Mouse (Mus musculus) thymus, adult 2 months (tissue): Measurements from ENCODE around the gene Supt4a. TPM values are rescaled to one million over a fixed set of nuclear protein-coding genes. Genes with fewer than 3 reads are reported as not detected.
A peak's percentile ranks its signal among the peaks of the same experiment; 100 is the strongest.

Experiments used
- DNase-seq: peaks from one replicate; pipeline ENCODE4 v3.0.0; 2021
- H3K27ac ChIP-seq: fragments of 200-500 bp; 2 replicates; pipeline ENCODE4 v1.5.1; 2012; ENCODE audit warnings: low read length, control low read depth; ENCODE audit not compliant: control insufficient read depth, insufficient read depth
- H3K27me3 ChIP-seq: fragments of 200-500 bp; 2 replicates; pipeline ENCODE4 v1.6.1; 2012; ENCODE audit warnings: mild to moderate bottlenecking, low read length, moderate library complexity, mixed read lengths; ENCODE audit not compliant: control insufficient read depth, insufficient read depth
- H3K36me3 ChIP-seq: fragments of 200-500 bp; 2 replicates; pipeline ENCODE4 v1.6.1; 2012; ENCODE audit warnings: mild to moderate bottlenecking, low read length, moderate library complexity; ENCODE audit not compliant: control insufficient read depth, insufficient read depth
- H3K4me1 ChIP-seq: fragments of 200-500 bp; replicated peaks from 2 replicates; pipeline ENCODE4 v1.6.1; 2012; ENCODE audit warnings: low read length; ENCODE audit not compliant: control insufficient read depth, insufficient read depth
- H3K4me3 ChIP-seq: fragments of 200-500 bp; 2 replicates; pipeline ENCODE4 v1.5.1; 2012; ENCODE audit warnings: mild to moderate bottlenecking, low read length, control low read depth, moderate library complexity; ENCODE audit not compliant: control insufficient read depth, insufficient read depth
- CTCF ChIP-seq: fragments of 200-500 bp; IDR thresholded peaks from 2 replicates; pipeline ENCODE4 v1.5.1; 2012; ENCODE audit warnings: mild to moderate bottlenecking, control low read depth, low read length, moderate library complexity, borderline replicate concordance; ENCODE audit not compliant: control insufficient read depth, poor library complexity, insufficient read depth; ENCODE audit errors: extremely low read depth
- POLR2A ChIP-seq: fragments of 200-500 bp; IDR thresholded peaks from 2 replicates; pipeline ENCODE4 v1.6.1; 2012; ENCODE audit warnings: mild to moderate bottlenecking, low read length, control low read depth, moderate library complexity; ENCODE audit not compliant: control insufficient read depth, poor library complexity, insufficient read depth; ENCODE audit errors: extremely low read depth
- WGBS: fragments of 180-500 bp; shearing (Covaris S2); methylation state at CpG from one replicate; pipeline ENCODE4 v1.1.7; 2018; 5-methylcytosine and 5-hydroxymethylcytosine counted together
- polyA plus RNA-seq: library from polyadenylated mRNA; depleted of rRNA; stranded (reverse); fragments of >200 nt; gene quantifications from 2 replicates; pipeline ENCODE4 v1.2.3, GENCODE M21; 2012

The Supt4a gene
- polyA plus RNA-seq, 1 experiment = 215 TPM

DNA sequence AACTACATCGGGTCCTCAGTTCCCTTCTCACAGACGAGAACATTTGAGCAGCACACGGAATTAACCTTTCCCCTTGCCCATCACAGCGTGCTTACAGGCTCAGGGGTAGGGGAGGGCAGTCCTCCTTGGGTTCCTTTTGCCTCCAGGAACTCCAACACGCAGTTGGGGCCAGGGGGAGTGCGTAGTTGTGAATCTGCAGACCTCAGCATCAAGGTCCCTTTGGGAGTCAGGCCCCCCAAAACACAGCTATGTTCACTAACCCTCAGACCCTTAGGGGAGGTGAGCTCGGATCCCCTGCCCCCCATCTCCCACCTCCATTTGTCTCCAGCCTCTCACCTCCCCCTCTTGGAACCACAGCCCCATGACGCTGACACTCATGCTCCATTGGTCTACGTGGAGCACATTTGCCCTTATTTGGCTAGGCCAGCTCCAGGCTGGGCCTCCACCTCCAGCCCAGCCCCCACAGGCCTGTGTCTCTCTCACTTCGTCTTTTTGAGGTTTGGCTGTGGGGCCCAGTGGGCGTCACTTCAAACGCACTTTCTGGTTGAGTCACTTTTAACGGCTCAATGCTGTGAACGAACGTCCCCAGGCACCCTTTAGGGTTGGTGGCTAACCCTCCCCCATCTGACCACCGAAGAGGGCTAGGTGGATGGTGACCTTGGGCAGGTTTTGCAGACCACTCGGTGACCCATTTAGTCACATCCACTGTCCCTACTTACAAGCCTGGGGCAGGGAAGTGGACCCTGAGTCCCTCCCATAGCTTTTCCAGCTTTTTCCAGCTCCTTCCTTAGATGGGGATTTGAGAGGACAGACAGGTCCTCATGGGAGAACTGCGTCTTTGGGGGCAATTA lies 12.1 kb downstream of the Supt4a start:
- peaks cover 4% of the 10 kb centered on the region; the same call in 1 of the 2 replicates for H3K36me3 ChIP-seq
- 1% methylated on average over 18 of the region's 18 CpGs for WGBS
- TF ChIP-seq POLR2A = peak; percentile 63
- TF ChIP-seq CTCF = peak; percentile 55; the same call in 1 of the 2 replicates
- H3K27me3 ChIP-seq = no peaks in the 10 kb centered on the region
- H3K27ac ChIP-seq = peak overlapping the region; percentile 100
- peaks cover 66% of the 10 kb centered on the region for H3K4me1 ChIP-seq
- peak; percentile 91 for DNase-seq
- peak overlapping the region; percentile 51 for H3K4me3 ChIP-seq

DNA sequence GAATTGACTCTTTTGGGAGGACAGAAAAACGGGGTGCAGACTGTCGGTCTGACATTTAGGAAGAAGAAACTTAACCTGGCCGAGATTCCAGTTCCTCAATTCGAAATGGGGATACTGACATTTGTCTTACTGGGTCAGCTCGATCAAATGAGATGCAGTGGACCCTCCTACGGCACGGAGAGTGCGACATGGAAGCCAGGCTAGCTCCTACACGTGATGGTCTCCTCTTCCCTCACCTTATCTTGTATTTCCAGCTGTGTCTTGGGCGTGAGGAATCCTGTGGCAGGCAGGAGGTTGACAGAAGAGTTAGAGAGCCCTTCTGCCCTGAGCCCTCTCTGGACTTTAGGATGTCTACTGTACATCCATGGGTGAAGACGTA lies 12.7 kb downstream of the Supt4a start:
- H3K4me3 ChIP-seq = peak overlapping the region; percentile 51
- TF ChIP-seq CTCF (no peak), POLR2A (no peak)
- WGBS = 7% methylated on average over 11 of the region's 11 CpGs
- peak overlapping the region; percentile 100 for H3K27ac ChIP-seq
- peaks cover 60% of the 10 kb centered on the region for H3K4me1 ChIP-seq
- no peaks in the 10 kb centered on the region for H3K27me3 ChIP-seq
- DNase-seq = no peak
- H3K36me3 ChIP-seq = no peaks in the 10 kb centered on the region

DNA sequence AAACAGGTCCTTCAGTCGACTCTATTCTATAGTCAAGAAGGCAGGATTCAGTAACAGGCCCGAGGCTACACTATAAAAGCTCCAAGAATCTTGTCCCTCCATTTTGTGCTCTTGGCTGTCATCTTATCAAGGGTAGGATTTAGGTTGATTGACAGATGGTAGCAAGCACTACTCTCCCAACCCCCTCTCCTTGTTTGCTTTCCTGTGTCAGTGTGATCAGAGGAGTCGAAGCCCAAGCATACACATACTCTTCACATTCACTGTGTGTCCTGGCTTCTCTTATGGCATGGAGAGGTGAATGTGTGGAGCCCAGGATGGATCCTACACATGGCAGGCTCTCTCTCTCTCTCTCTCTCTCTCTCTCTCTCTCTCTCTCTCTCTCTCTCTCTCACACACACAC lies 13.2 kb downstream of the Supt4a start:
- WGBS = 8% methylated on average over 3 of the region's 3 CpGs
- no peaks in the 10 kb centered on the region for H3K27me3 ChIP-seq
- H3K4me1 ChIP-seq = peaks cover 55% of the 10 kb centered on the region
- TF ChIP-seq POLR2A (no peak), CTCF (no peak)
- H3K27ac ChIP-seq = peak overlapping the region; percentile 100
- DNase-seq = peak; percentile 70
- peak overlapping the region; percentile 61; the same call in 1 of the 2 replicates for H3K4me3 ChIP-seq
- H3K36me3 ChIP-seq = no peaks in the 10 kb centered on the region

DNA sequence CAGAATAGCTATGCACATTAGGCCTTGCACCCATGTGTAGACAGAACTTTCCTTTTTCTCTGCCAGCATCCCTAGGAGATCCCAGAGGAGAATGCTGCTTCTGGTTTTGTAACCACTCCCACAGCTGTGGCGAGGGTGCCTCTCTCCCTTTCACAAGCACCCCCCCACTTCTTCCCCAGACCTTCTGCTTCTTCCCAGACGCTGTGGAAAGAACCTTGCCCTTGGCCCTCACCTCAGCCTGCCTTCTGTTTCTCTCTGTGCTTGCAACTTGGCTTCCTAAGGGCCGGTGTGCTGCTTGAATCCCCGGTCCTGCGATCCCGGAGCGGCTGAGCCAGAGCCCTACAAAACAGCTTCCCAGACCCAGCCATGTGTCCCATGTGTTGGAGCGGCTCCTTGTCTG lies 13.7 kb downstream of the Supt4a start:
- Histone ChIP-seq H3K4me3 (peak overlapping the region; percentile 61), H3K27ac (peak overlapping the region; percentile 100), H3K36me3 (no peaks in the 10 kb centered on the region; the same call in 1 of the 2 replicates), H3K27me3 (no peaks in the 10 kb centered on the region), H3K4me1 (peaks cover 50% of the 10 kb centered on the region)
- 8% methylated on average over 8 of the region's 8 CpGs for WGBS
- peak; percentile 54 for DNase-seq
- TF ChIP-seq POLR2A (no peak), CTCF (no peak)

DNA sequence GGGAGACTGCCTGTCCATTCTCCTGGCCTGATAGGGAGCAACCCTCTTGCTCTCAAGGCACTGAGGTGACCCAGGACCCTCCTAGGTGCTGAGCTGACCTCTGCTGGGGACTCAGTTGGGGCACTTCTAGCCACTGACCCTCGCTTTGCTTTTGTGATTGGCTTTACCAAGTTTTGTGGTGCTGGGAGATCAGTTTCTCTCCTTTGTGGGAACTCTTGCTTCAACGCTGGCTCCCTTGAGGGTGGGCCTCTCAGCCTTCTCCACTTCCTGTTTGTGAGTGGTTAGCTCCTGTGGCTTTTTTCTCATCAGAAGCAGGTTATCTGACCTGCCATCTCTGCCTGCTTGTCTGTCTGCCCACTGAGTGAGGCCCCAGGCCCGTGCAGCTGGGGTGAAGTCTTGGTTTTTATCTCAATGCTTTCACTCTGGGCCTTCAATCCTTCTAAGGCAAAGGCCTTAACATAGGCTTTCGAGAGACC lies 14.2 kb downstream of the Supt4a start:
- Histone ChIP-seq H3K36me3 (peaks cover 4% of the 10 kb centered on the region), H3K4me1 (peaks cover 45% of the 10 kb centered on the region), H3K27me3 (no peaks in the 10 kb centered on the region), H3K27ac (peak overlapping the region; percentile 100), H3K4me3 (peak overlapping the region; percentile 61)
- DNase-seq = peak; percentile 86
- 3% methylated on average over 4 of the region's 4 CpGs for WGBS
- TF ChIP-seq POLR2A (peak; percentile 74), CTCF (no peak)

DNA sequence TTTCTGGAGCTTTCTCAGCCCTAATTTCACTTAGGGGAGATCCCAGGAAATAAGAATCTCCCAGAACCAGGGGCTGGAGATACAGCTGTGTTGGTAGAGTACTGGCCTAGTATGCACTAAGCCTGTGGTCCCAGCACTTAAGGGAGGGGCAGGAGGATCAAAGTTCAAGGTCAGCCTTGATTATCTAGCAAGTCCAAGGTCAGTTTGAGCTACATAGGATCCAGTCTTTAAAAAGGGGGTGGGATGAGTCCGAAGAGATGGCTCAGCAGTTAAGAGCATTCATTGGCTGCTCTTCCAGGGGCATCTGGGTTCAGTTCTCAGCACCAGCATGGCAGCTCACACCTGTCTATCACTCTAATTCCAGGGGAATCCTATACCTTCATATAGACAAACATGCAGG lies 15.0 kb downstream of the Supt4a start:
- Histone ChIP-seq H3K27me3 (no peaks in the 10 kb centered on the region), H3K27ac (peak overlapping the region; percentile 100), H3K36me3 (peaks cover 12% of the 10 kb centered on the region), H3K4me3 (peak overlapping the region; percentile 61), H3K4me1 (peaks cover 38% of the 10 kb centered on the region)
- TF ChIP-seq CTCF (no peak), POLR2A (no peak)
- no peak for DNase-seq
- 44% methylated on average over 1 of the region's 1 CpGs for WGBS
